Mouse (Mus musculus) myocyte (in vitro differentiated cells): Measurements from ENCODE around the gene Gm17409. TPM values are rescaled to one million over a fixed set of nuclear protein-coding genes. Genes with fewer than 3 reads are reported as not detected.

Experiments used
- H3K27me3 ChIP-seq: one replicate; pipeline ENCODE4 v1.6.1; 2011; ENCODE audit not compliant: control insufficient read depth, insufficient read depth, insufficient read length
- H3K36me3 ChIP-seq: one replicate; pipeline ENCODE4 v1.6.1; 2011; ENCODE audit not compliant: control insufficient read depth, insufficient read depth
- H3K4me2 ChIP-seq: one replicate; pipeline ENCODE4 v1.6.1; 2011; ENCODE audit warnings: low read depth, control low read depth
- H3K4me3 ChIP-seq: one replicate; pipeline ENCODE4 v1.5.1; 2011; ENCODE audit warnings: mild to moderate bottlenecking, control low read depth, moderate library complexity
- H3K79me2 ChIP-seq: one replicate; pipeline ENCODE4 v1.6.1; 2011; ENCODE audit not compliant: control insufficient read depth, insufficient read depth
- H3ac ChIP-seq: one replicate; pipeline ENCODE4 v1.6.1; 2011; ENCODE audit not compliant: control insufficient read depth, insufficient read length
- CEBPB ChIP-seq: IDR thresholded peaks from 2 replicates; pipeline ENCODE4 v1.6.1; 2011; ENCODE audit warnings: mild to moderate bottlenecking, moderate library complexity; ENCODE audit not compliant: poor library complexity, insufficient read depth, severe bottlenecking
- E2F4 ChIP-seq: IDR thresholded peaks from one replicate; pipeline ENCODE4 v1.6.1; 2011; ENCODE audit warnings: mild to moderate bottlenecking, control low read depth, moderate library complexity; ENCODE audit not compliant: insufficient read depth
- MAX ChIP-seq: IDR thresholded peaks from one replicate; pipeline ENCODE4 v1.6.1; 2011; ENCODE audit warnings: low read depth, mild to moderate bottlenecking, control low read depth
- MYOD1 ChIP-seq, 3 experiments: IDR thresholded peaks; one replicate each; pipeline ENCODE4 v1.6.1; 2011; ENCODE audit warnings: control low read depth in 2 of 3, low read depth in 2 of 3, mild to moderate bottlenecking in 2 of 3, moderate library complexity in 1 of 3; ENCODE audit not compliant: insufficient read length in 2 of 3, control insufficient read depth in 1 of 3
- MYOG ChIP-seq, 3 experiments: IDR thresholded peaks; one replicate each; pipeline ENCODE4 v1.6.1; 2011; ENCODE audit warnings: control low read depth in 2 of 3, low read depth in 2 of 3, mild to moderate bottlenecking in 2 of 3; ENCODE audit not compliant: insufficient read length in 2 of 3, control insufficient read depth in 1 of 3, insufficient read depth in 1 of 3
- POLR2A ChIP-seq: IDR thresholded peaks from one replicate; pipeline ENCODE4 v1.6.1; 2011; ENCODE audit warnings: low read depth, mild to moderate bottlenecking, control low read depth, moderate library complexity; ENCODE audit not compliant: insufficient read length
- POLR2AphosphoS2 ChIP-seq: IDR thresholded peaks from one replicate; pipeline ENCODE4 v1.6.1; 2011; ENCODE audit warnings: low read depth, control low read depth; ENCODE audit not compliant: insufficient read length
- REST ChIP-seq: IDR thresholded peaks from one replicate; pipeline ENCODE4 v1.6.1; 2011; ENCODE audit warnings: mild to moderate bottlenecking, control low read depth, moderate library complexity; ENCODE audit not compliant: insufficient read depth, insufficient read length
- SRF ChIP-seq: IDR thresholded peaks from one replicate; pipeline ENCODE4 v1.6.1; 2011; ENCODE audit warnings: low read depth; ENCODE audit not compliant: control insufficient read depth, insufficient read length
- TCF12 ChIP-seq: IDR thresholded peaks from one replicate; pipeline ENCODE4 v1.6.1; 2011; ENCODE audit warnings: mild to moderate bottlenecking, control low read depth; ENCODE audit not compliant: poor library complexity, insufficient read depth, severe bottlenecking
- TCF3 ChIP-seq: IDR thresholded peaks from one replicate; pipeline ENCODE4 v1.6.1; 2011; ENCODE audit warnings: low read depth, control low read depth; ENCODE audit not compliant: insufficient read length
- USF1 ChIP-seq: IDR thresholded peaks from one replicate; pipeline ENCODE4 v1.6.1; 2011; ENCODE audit warnings: low read depth, mild to moderate bottlenecking, control low read depth, moderate library complexity
- polyA plus RNA-seq: library from polyadenylated mRNA; unstranded; fragments of >200 nt; fragmentation: generic; extraction: Trizol; gene quantifications from one replicate; pipeline ENCODE4 v1.2.1, GENCODE M21; 2012; ENCODE audit warnings: missing spikeins

Gm17409 gene
- polyA plus RNA-seq, 1 experiment: not detected

- no peak overlapping the region for H3K4me3 ChIP-seq
These were observed 17.3 kb downstream of the Gm17409 start for GRCm38 (mm10) chr2:58487279-58487560.

DNA sequence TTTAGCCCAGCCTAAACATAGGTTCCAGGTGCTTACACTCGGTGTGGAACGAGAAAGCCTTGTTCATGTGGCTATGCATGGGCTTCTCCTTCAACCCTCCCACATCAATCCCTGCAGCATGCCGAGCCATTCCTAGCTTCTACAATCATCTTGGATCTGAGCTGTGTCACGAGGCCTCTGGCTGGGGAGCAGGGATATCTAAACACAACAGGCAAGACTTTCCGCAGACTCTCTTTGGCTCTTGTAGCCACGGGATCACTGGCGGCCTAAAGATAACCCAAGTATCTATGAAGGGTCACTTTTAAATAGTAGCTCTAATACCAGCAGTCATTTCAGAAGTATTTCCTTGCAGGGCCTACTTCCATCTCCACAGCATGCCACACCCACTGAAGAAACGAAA, 18.5 kb downstream of the Gm17409 start:
- no peak for TF ChIP-seq POLR2AphosphoS2
- no peak for TF ChIP-seq SRF
- no peak for TF ChIP-seq REST
- no peak for TF ChIP-seq TCF12
- no peak for TF ChIP-seq POLR2A
- no peak for TF ChIP-seq USF1
- TF ChIP-seq E2F4: no peak
- TF ChIP-seq MYOG (IDR thresholded peaks at IDR 0.05; ENCODE audit: control insufficient read depth in 1 of 3, insufficient read depth in 1 of 3, insufficient read length in 2 of 3, low read depth in 2 of 3): no peak
- TF ChIP-seq MAX: no peak
- no peak for TF ChIP-seq TCF3
- no peak for TF ChIP-seq CEBPB
- TF ChIP-seq MYOD1 (IDR thresholded peaks at IDR 0.05; ENCODE audit: control insufficient read depth in 1 of 3, insufficient read length in 2 of 3, low read depth in 2 of 3): no peak
- H3K4me2 ChIP-seq: no peak overlapping the region
- peaks cover 85% of the 10 kb centered on the region for H3K79me2 ChIP-seq
- H3K27me3 ChIP-seq: no peaks in the 10 kb centered on the region
- no peaks in the 10 kb centered on the region for H3K36me3 ChIP-seq
- H3K4me3 ChIP-seq: no peak overlapping the region
- H3ac ChIP-seq: no peak overlapping the region

More at GRCm38 (mm10) chr2:58487279-58487560, 17.3 kb downstream of the Gm17409 start:
- Histone ChIP-seq H3K4me2 (no peak overlapping the region), H3K27me3 (no peaks in the 10 kb centered on the region), H3K79me2 (peaks cover 85% of the 10 kb centered on the region), H3ac (no peak overlapping the region), H3K36me3 (no peaks in the 10 kb centered on the region)
- no peak for TF ChIP-seq REST
- TF ChIP-seq POLR2A: no peak
- no peak for TF ChIP-seq POLR2AphosphoS2
- no peak for TF ChIP-seq SRF
- no peak for TF ChIP-seq E2F4

DNA sequence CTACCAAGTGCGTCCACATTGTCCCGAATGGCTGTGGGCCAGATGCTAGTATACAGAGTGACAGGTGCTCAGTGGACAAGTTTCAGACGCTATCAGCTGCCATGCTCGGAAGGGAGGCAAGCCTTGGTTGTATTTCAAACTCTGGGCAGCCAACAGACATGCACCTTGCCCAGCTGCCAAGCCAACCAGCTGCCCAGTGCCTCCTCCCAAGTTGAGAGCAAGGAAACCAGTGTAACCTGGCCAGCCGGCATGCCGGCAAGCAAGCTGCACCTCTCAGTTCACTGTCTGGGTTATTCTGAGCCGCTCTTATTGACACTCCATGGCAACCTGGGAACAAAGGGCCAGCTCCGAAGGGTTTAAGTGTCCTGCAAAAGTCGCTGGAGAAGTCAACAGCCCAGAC, 19.4 kb downstream of the Gm17409 start:
- no peak overlapping the region for H3K4me2 ChIP-seq

DNA sequence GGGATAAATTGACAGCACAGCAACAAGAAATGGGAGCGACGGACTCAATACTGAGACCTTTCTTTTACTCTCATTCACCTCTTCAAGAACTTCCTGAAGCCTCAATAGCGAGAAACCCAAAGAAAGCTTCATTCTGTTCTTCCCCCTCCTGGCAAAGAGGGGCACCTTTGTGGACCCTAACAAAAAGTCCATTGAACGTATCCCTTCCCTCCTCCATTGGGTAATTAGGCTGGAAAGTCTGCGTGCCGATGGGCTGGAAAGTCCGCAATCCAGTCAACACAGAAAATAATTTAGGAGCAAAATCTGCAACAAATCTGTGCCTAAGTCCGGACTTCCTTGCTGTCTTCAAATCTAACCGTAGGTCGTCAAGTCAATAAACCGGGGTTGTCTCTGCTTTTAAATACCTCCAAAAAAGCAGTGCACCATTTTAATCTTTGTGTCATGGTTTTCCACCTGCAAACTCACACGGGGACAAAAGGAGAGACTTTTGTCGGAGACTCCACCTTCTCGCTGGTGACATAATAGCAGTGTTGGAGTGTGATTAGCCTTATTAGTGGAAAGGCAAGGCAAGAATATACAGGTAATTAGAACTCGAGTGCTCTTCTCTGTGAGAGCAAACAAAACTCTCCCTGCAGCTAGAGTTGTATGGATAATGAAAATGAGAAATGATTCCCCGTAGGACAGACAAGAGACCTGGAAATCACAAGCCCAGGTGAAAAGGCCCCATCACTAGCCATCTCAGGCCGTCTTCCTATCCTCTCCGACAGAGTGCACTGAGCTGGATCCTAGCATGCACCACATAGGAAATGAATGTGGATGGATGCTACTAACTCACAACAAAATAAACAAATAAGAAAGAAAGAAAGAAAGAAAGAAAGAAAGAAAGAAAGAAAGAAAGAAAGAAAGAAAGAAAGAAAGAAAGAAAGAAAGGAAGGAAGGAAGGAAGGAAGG, 24.0 kb downstream of the Gm17409 start:
- Histone ChIP-seq H3K4me2 (no peak overlapping the region), H3K4me3 (no peak overlapping the region), H3K36me3 (no peaks in the 10 kb centered on the region), H3ac (no peak overlapping the region), H3K79me2 (peaks cover 92% of the 10 kb centered on the region), H3K27me3 (no peaks in the 10 kb centered on the region)
- TF ChIP-seq USF1: no peak
- no peak for TF ChIP-seq REST

More for the DNA sequence above, 19.4 kb downstream of the Gm17409 start:
- Histone ChIP-seq H3K4me3 (no peak overlapping the region), H3K27me3 (no peaks in the 10 kb centered on the region), H3K36me3 (no peaks in the 10 kb centered on the region), H3K79me2 (peaks cover 87% of the 10 kb centered on the region), H3ac (no peak overlapping the region)
- no peak for TF ChIP-seq MAX
- no peak for TF ChIP-seq POLR2A
- TF ChIP-seq CEBPB: no peak
- no peak for TF ChIP-seq E2F4
- TF ChIP-seq TCF3: no peak
- no peak for TF ChIP-seq TCF12
- peak in 2 of 3 experiments; percentile 68 to 88 for TF ChIP-seq MYOD1 (IDR thresholded peaks at IDR 0.05; ENCODE audit: control insufficient read depth in 1 of 3, insufficient read length in 2 of 3, low read depth in 2 of 3)
- peak; percentile 66 to 89 (median 79) for TF ChIP-seq MYOG (IDR thresholded peaks at IDR 0.05; ENCODE audit: control insufficient read depth in 1 of 3, insufficient read depth in 1 of 3, insufficient read length in 2 of 3, low read depth in 2 of 3)
- no peak for TF ChIP-seq REST
- TF ChIP-seq SRF: no peak
- TF ChIP-seq USF1: no peak
- TF ChIP-seq POLR2AphosphoS2: no peak

GRCm38 (mm10) chr2:58495271-58495670, 25.4 kb downstream of the Gm17409 start:
- Histone ChIP-seq H3K36me3 (no peaks in the 10 kb centered on the region), H3K27me3 (no peaks in the 10 kb centered on the region), H3K4me3 (no peak overlapping the region), H3K79me2 (peaks cover 90% of the 10 kb centered on the region), H3ac (no peak overlapping the region), H3K4me2 (no peak overlapping the region)
- TF ChIP-seq POLR2AphosphoS2 (no peak), MAX (no peak), TCF12 (no peak), TCF3 (no peak), E2F4 (no peak), CEBPB (no peak), POLR2A (no peak), REST (no peak), MYOD1 (IDR thresholded peaks at IDR 0.05; ENCODE audit: control insufficient read depth in 1 of 3, insufficient read length in 2 of 3, low read depth in 2 of 3) (no peak), SRF (no peak), USF1 (no peak), MYOG (IDR thresholded peaks at IDR 0.05; ENCODE audit: control insufficient read depth in 1 of 3, insufficient read depth in 1 of 3, insufficient read length in 2 of 3, low read depth in 2 of 3) (no peak)
